Mouse (Mus musculus): Measurements from ENCODE around the gene Ntm.

The Ntm gene

GRCm38 (mm10) chr9:29288003-29288704 lies 674.8 kb downstream of the Ntm start:
- DNase-seq: no peak

GRCm38 (mm10) chr9:29285144-29285543 lies 677.8 kb downstream of the Ntm start:
- no peak for DNase-seq

GRCm38 (mm10) chr9:29272861-29273260 lies 690.1 kb downstream of the Ntm start:
- no peak for DNase-seq

- no peak for DNase-seq
These were observed 693.0 kb downstream of the Ntm start for GRCm38 (mm10) chr9:29269988-29270387.

- DNase-seq: no peak
These were observed 693.7 kb downstream of the Ntm start for GRCm38 (mm10) chr9:29269277-29269646.

GRCm38 (mm10) chr9:29268583-29269276 lies 694.2 kb downstream of the Ntm start:
- DNase-seq: no peak

GRCm38 (mm10) chr9:29267663-29268062 lies 695.3 kb downstream of the Ntm start:
- DNase-seq: no peak

GRCm38 (mm10) chr9:29265177-29265576 lies 697.8 kb downstream of the Ntm start:
- DNase-seq: no peak

GRCm38 (mm10) chr9:29262836-29263235 lies 700.1 kb downstream of the Ntm start:
- no peak for DNase-seq

GRCm38 (mm10) chr9:29252866-29253265 lies 710.1 kb downstream of the Ntm start:
- DNase-seq: no peak

- no peak for DNase-seq
These were observed 712.1 kb downstream of the Ntm start for GRCm38 (mm10) chr9:29250813-29251212.

GRCm38 (mm10) chr9:29247812-29248211 lies 715.1 kb downstream of the Ntm start:
- no peak for DNase-seq

- DNase-seq: no peak
These were observed 718.9 kb downstream of the Ntm start for GRCm38 (mm10) chr9:29244006-29244405.

GRCm38 (mm10) chr9:29242497-29243422 lies 720.2 kb downstream of the Ntm start:
- no peak for DNase-seq

- no peak for DNase-seq
These were observed 722.1 kb downstream of the Ntm start for GRCm38 (mm10) chr9:29240797-29241196.

GRCm38 (mm10) chr9:29238973-29239372 lies 724.0 kb downstream of the Ntm start:
- DNase-seq: no peak

GRCm38 (mm10) chr9:29236752-29237151 lies 726.2 kb downstream of the Ntm start:
- DNase-seq: no peak

- DNase-seq: no peak
These were observed 735.2 kb downstream of the Ntm start for GRCm38 (mm10) chr9:29227747-29228146.

- no peak for DNase-seq
These were observed 739.9 kb downstream of the Ntm start for GRCm38 (mm10) chr9:29222915-29223545.

GRCm38 (mm10) chr9:29220941-29221615 lies 741.9 kb downstream of the Ntm start:
- DNase-seq: no peak

GRCm38 (mm10) chr9:29220493-29220892 lies 742.4 kb downstream of the Ntm start:
- no peak for DNase-seq

GRCm38 (mm10) chr9:29217951-29218350 lies 745.0 kb downstream of the Ntm start:
- DNase-seq: no peak
